Mouse (Mus musculus) induced T-regulatory cell, adult 2 months (primary cell): ENCODE results near the gene Rpap3.

Source experiments
- DNase-seq: peaks from one replicate; pipeline ENCODE4 v3.0.0-alpha.2; 2012; ENCODE audit warnings: low read depth

Rpap3 gene

DNA sequence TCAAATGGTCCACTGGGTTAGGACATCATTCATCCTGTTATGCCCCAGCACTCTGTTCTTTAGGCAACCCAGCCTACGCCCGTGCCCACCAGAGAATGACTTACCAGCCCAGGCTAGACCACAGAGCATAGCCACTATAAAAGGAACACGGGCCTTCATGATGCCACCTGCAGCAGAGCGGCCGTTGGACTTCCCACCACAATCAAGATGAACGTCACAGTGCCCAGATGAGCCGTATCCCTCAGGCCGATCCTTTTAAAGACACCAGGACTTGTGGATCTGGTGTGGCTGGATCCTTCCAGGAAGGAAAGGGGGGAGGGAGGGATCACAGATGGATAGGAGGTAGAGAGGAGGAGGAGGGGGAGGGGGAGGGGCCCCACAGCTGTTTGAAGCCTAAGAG is 25.5 kb upstream of the Rpap3 start, which contains the start of gene Endou:
TSS of gene Endou (minus strand) at position 229 of the 400 bp plus-strand sequence.
- DNase-seq = no peak

DNA sequence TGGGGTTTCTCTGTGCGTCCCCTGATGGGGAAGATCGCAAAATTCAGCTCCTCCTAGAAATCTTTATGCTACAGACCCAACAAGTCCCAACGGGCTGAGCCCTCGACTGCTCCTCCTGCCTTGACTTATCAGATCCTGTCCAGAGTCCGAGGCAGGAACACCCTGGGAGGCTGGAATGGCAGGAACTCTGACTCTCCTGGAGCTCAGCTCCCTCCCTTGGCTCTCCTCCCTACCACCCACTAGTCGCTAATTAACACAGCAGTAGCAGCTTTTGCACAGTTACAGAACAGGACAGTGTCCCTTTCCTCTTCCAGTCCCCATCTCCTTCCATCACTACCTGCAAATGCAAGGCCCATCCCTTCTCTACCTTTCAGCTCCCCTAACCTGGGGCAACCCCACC is 24.7 kb upstream of the Rpap3 start:
- DNase-seq = no peak

DNA sequence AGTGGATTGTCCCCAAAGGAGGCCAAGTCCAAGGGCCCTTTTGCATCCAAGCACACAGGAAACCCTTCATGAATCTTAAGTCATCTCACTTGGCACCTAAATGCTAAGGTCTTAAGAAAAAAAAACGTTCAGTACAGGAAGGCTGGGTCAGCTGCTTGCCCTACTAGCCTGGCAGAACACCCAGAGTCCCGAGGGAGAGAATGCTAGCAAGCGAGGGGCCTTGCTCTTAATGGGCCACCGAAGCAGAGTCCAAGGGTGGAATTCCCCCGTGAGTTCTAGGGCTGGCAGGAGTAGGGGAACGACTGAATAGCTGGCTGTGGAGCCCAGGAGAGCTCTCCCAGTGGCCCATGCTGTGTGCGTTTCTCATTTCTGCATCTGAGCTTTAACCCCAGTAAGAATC is 23.2 kb upstream of the Rpap3 start:
- no peak for DNase-seq

DNA sequence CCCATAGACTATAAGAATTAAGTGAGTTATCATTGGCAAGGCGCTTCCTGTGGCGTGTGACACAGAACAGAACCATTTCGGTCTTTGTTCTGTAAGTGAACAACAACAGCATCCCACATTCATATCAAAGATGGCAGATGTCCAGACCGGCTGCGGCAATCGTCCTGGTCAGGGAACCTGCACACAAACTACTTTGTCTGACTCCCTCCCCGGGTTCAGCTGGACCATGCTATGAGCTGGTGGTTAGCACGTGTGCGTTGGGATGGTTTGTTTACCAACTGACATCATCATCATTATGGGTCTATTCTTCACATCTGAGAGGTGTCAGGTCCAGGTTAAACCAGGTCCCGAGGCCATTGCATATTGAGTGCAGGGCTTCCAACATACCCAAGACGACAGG is 22.8 kb upstream of the Rpap3 start:
- DNase-seq = no peak

DNA sequence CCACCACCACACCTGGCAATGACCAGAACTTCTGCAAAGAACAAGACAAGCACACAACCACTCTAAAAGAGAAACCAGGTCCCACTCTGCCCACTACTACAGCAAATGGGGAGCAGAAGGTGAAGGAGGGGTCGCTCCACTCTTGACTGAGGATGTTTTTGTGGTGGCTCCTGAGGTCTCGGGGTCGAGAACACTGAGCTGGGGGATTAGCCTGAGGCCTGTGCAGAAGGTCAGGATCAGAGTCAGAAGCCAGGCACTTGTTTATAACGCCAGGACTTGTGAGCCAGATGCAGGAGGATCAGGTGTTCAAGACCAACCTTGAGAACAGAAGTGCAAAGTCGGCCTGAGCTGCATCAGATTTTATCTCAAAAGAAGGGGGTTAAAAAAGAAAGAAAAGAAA is 21.9 kb upstream of the Rpap3 start:
- DNase-seq = no peak

DNA sequence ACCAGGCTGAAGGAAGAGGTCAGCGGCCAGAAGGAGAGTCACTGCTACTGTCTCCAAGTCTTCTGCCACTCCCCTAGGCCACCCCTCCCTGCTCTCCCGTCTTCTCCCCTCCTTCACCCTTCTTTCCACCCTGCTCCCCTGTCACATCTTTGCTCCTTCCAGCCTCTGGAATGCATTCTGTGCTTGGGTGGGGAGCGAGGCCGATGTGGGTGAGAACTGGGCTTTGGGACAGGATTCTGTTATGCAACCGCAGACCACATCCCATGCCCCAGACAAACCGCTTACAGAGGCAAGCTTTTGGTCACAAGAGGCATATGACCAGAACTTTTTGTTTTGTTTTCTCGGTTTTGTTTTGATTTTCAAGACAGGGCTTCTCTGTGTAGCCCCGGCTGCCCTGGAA is 21.4 kb upstream of the Rpap3 start:
- peak; percentile 46 for DNase-seq

DNA sequence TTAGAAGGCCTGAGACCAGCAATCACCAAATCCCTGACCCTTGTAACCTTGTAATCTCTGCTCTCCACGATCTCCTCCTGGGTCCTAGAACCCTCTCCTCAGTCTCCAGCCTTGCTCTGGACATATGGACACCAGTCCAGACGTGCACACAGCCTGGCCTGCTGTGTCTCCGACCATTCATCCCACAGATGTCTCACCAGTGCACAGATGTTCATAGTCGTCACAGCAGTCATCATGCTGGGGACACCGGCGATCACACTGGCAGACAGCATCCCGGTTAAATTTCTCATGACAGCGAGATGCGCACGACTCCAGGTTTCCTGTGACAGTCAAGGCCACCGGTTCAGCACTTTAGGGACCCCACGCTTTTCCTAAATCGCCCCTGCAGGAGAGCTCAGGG is 20.7 kb upstream of the Rpap3 start:
- DNase-seq = no peak

DNA sequence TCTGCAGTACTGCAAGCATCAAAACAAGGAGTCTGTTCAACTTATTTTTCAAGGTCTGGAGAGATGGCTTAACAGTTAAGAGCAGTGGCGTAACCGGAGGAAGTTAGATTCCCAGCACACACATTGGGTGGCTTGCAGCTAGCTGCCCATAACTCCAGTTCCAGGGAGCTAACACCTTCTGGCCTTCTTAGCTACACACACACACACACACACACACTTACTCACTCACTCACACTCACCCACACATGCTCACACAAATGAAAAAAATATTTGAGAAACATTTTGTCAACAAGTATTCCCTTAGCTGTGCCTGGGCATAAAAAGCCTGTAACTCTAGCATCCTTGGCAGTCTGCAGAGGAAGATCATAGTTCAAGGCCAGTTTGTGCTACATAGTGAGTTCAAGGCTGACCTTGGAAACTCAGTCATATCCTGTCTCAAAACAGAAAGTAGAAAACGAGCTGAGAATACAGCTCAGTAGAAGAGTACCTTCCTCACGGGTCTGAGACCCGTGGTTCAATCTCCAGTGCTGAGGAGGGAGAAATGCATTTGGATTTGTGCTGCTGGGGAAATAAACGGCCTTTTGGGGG is 19.7 kb upstream of the Rpap3 start:
- DNase-seq = peak; percentile 59

DNA sequence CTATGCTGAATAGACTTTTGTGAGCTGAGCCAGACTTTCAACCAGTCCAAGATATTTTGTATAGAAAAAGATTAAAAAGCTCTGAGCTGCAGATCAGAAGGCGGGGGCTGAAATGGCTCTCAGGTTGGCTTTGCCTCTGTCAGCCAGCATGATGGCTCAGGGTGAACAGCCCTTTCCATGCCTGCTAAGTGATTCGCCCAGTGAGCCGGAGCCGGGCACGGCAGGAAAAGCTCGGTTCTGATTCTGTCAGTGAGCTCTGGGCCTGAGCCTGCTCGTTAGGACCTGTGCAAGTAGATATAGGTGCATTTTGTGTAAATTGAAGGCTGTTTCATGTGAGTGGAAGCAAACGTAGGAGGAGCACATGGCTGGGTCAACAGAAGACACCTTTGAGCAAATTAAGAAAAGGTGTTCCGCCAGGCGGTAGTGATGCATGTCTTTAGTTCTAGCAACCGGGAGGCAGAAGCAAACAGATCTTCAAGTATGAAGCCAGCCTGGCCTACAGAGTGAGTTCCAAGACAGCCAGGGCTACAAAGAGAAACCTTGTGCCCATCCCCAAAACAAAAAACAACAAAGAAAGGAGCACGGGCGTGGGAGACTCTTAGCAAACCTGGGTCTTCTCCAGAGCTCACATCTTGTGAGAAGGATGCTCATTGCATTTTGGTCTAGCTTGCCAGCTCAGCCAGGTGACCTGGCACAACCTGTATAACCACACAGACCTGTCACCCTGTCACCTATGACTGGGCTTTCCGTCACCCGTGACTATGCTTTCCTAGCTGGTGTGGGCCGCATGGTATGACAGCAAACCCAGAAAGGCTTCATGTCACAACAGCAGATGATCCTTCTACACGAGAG is 18.9 kb upstream of the Rpap3 start:
- no peak for DNase-seq

DNA sequence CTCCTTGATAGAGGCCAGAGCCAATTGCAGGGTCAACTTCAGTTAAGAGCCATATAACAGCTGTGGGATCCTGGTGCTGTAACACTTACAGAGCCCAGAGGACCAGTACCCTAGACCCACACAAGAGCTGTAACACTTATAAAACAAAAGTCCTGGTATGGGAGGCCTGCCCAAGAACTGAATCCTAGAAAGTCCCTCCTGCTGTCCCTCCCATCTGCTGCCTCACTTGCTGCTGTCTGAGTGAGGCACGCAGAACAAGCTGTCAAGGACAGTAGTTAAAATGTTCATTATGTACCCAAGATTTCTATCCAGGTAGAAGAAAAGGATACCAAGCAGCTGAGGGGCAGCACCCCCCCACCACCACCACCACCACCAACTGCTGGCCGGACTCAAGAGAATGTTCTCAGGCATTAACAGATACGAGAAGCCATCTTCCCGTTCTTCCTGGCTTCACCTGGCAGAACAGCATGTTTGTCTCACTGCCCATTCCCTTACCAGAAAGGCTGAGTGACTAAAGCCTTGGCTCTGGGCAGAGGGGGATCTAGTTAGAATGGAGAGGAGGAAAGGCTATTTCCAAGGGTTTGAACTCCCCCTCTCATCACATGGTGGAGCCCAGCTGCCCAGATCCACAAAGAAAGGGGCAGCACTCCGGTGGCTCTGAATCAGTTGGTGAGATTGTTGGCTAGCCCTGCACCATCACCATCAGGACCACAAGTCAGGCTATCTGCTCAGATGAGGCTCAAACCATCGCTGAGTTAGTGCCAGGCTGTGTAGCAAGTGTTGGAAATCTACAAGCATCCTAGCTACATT is 18.1 kb upstream of the Rpap3 start:
- DNase-seq = no peak

DNA sequence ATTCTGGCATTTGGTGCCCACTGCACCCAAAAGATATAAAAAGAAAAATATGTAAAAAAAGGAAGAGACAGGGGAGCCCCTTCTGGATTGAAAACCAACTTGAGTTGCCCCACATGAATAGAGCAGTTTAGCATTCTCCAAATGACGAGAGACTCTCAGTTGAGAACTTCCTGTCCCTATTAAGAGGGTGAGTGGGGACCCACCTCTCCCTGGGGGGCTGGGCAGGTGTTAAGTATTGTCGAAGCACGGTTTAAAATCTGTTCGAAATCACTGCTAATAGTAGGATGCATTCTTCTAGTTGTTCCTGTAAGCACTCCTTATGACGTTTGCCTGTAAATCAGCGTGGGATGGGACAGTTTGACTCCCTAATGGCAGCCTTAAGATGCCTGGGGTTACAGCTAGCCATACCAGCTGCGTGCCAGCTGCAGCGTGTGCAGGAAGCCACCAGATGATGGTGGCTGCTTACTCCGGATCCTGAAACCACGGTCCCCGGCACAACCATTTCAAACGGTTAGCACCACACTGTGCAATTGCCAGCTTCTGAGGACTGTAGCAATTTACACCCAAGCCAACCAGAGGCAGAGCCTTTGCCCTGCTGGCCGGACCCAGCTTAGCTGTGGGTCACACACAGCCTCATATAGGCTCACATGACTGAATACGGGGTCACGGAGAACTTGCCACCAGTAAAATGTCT is 15.5 kb upstream of the Rpap3 start:
- peak; percentile 59 for DNase-seq

DNA sequence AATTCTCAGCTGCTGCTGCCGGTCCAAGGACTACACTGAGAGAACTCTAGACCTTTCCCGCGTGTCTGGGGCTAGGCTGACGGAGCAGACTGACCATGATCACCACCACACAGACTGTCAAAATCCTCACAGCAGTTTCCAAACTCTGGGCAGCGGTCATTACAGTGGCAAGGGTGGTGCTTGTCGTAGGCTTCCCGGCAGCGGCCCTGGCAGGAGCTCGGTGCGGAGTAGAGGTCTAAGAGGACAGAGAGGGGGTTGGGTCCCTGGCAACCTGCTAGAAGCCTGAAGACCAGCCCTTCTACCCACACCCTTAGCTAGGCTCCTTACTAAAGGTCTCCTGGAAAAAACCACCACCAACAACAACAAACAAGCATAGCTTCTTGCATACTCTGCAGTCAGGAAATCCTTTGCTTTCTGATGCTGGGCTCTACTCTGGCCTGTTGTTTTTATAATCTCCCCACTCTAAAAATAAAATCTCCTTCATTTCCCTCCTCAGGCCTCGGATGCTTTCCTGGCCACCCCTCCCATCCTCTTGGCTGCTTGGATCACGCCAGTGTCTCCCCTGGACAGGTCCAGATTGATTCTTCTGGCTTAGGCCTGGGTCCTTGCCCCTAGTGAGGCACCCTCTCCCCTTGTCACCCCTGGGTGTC is 14.5 kb upstream of the Rpap3 start:
- DNase-seq = no peak

DNA sequence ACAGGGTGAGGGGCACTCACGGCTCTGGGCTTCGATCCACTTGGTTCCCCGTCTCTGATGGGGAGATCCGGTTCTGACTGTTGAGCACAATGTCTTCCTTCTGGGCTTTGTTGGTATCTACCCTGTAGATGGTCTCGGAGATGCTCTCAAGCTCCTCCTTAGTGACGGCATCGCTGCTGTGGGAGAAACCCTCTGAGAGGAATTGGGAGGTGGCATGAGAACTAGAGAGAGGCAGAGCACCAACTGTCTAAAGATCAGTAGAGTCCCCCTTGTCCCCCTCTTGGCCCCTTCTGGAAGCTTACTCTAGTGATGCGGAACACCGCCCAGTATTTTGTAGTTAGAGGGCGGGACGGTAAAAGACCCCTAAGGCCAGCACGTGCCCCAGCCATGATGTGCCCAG is 13.9 kb upstream of the Rpap3 start:
- DNase-seq = no peak

DNA sequence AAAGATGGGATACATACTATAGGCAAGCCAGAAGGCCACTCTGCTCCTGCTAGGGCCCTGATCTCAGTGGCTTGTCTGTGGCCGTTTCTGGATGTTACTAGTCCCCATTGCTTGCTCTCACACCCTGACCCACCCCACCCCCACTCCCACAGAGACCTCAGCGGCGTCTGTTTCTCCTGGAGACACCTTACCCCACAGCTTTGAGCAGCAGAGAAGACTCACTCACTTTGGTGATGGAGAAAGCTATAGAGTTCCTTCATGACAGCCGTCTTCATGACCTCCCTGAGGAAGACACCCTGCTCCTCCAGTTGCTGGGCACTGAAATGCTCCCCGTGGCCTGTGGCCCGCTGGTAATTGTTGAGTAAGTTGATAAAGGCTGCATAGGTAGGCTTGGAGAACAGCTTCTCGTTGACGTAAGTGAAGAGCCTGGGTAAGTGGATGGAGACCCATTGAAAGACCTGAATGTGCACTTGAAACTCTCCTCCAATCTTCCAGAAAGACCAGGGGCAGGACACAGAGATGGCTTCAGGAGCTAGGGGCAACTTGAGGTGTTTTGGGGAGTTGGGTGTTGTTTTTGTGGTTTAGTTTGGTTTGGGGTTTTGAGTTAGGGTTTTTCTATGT is 13.0 kb upstream of the Rpap3 start:
- DNase-seq = no peak

DNA sequence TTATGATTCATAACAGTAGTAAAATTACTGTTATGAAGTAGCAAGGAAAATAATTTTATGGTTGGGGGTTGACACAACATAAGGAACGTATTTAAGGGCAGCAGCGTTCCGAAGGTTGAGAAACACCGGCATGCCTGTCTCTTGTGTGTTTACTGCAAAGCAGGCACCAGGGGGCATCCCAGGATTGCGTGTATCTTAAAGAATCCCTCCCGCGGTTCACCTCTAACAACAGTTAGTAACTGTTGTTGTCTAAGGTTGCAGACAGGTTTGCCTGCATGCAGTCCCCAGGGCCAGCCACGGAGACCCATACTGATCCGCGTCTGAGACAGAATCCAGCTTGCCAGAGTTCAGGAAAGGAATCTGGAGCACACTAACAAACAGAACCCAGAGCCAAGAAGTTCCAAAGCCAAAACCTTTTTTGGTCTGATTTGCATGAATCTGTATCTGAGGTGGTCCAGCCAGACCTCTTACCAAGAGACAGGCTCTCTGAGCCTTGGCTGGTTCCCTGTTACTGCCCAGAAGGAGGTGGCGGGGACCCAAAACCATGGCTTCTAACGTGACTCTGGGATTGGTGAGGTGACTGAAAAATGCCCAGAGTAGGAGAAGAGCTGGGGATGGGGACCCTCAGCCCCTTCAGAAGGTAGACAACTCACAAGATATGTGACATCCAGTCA is 12.4 kb upstream of the Rpap3 start:
- peak; percentile 87 for DNase-seq

DNA sequence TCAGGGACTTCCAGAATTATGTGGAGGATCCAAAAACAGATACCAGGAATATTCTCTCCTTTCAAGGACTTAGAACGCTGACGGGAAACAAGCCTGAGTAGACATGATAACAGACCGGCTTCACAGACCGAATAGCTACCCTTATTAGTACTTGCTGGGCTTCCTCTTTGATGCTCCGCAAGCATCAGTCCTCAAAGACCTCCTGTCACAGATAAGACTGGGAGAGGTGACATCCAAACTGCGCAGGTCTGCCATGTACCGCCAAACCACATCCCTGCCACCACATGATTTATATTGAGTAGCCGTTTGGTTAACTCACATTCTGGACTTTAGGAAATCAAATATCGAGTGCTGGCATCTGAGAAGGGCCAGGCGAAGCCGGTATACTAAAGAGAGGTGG is 11.2 kb upstream of the Rpap3 start:
- DNase-seq = no peak

DNA sequence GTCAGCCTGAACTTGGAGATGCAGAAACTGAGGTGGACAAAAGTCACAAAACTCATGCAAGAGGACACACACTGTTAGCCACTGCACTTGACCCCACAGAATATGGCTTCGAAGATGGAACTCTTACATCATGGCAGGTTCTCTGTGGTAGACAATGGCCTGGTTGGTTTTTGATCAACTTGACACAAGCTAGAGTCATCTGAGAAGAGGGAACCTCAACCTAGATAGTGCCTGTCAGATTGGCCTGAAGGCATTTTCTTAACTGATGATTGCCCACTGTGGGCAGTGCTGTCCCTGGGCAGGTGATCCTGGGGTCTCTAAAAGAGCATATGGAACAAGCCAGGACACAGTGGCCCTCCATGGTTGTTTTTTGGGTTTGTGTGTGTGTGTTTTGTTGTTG is 10.1 kb upstream of the Rpap3 start:
- DNase-seq = no peak

DNA sequence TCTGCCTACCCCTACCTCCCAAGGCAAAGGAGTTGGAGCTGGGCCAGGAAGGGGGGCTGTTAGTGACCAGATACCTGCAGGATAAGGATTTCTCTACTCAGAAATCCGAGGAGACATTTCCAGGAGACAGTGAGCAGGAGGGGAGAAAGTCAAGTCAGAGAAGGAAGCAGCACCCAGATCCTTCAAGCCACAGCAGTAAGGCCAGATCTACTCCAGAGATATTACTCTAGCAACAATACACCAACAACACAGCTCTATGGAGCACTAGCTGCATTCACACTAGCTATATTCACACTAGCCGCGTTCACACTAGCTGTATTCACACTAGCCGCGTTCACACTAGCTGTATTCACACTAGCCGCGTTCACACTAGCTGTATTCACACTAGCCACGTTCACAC is 9.5 kb upstream of the Rpap3 start:
- DNase-seq = no peak

DNA sequence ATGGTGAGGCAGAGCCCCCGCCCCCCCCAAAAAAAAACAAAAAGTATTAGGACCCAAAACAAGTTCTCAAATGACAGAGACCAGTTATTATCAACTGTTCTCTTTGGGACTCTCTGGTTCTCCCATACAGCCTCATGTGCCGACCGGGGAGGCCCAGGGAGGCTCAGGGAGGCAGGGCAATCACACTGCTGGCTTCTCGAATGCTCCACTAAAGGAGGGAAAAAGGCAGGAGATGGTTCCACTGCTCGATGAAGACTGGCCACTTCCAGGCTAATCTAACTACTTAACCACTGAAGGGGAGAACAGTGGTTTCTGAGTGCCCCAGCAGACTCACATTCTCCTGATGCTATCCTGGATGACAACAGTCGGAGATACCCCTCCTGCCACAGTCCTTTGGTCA is 6.9 kb upstream of the Rpap3 start:
- no peak for DNase-seq

DNA sequence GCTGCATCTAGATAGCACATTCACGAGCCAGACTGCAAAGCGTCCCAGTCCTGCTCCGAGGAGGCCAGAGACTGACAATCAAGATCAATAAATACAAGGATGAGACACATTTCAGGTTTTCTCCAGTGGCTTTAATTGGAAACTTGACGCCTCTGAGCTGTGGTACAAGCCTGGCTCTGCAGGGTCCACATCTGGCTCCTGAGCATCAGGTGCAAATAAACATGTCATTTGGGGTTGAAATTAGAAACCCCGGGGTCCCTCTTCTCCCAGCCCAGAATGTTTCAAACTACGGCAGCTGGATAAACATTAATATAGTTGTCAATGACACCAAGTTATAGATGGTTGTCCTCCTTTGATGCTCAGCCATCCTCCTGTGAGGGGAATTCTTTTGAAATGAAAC is 5.3 kb upstream of the Rpap3 start:
- DNase-seq = no peak

DNA sequence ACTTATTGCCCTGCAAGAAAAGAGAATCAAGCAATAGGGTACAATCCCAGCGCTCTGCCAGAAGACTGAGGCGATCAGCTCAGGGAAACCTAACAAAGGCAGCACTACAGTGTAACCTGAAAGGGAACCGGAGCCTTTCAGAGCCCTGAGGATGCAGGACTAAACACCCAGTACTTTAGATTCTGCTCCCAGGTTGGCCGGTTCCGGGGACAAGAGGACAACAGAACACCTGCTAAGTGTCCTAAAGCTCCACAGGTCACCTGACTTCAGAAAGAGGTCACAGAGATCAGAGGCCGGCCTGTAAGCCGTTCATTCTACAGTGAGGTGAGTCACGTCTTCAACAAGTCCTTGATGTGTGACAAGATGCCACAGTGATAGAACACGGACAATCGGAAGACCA is 9.0 kb downstream of the Rpap3 start:
- DNase-seq = no peak
